8 mouse cellular contexts compared by ENCODE assay signal in the genomic region with DNA sequence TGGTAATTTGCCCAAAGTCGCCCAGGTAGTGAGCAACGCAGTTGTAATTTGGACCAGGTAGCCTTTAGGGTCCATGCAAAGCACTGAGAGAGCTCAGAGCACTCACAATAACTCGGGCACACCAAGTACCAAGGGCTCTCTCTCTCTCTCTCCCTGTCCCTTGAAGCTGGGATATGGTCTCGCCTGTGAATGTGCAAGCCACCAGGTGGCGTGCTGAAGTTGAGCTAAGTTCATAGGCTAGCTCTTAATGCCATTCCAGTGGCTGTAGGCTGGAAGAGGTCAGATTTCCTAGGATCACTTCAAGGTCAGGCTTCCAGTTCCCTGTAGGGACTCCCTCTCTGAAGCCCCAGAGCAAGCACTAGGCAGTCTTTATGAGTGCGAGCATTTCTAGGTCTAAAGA.
DNase-seq lines count a peak whose midpoint lies in the region; ATAC-seq and TF ChIP-seq lines count a peak whose summit lies in the region.

No protein-coding gene starts in this region.

- no peak overlapping the region for H3K27ac ChIP-seq in kidney, embryonic 15.5 days
- no peak overlapping the region for H3K27ac ChIP-seq in liver, adult 2 months (replicated peaks; ENCODE audit: insufficient read depth, low read depth, low read length)
- H3K27ac ChIP-seq in hindbrain, embryonic 13.5 days = no peak overlapping the region

- peaks cover 11% of the 10 kb centered on the region for H3K4me1 ChIP-seq in kidney, embryonic 15.5 days
- no peaks in the 10 kb centered on the region for H3K4me1 ChIP-seq in liver, adult 2 months (ENCODE audit: control insufficient read depth, insufficient read depth, low read length)
- H3K4me1 ChIP-seq in hindbrain, embryonic 13.5 days (replicated peaks) = 0 out of 2 replicates have a peak, but pooled peaks cover 3% of the 10 kb centered on the region

- H3K36me3 ChIP-seq in kidney, embryonic 15.5 days = no peaks in the 10 kb centered on the region
- H3K36me3 ChIP-seq in liver, adult 2 months (ENCODE audit: control insufficient read depth, insufficient read depth, low read length) = no peaks in the 10 kb centered on the region
- H3K36me3 ChIP-seq in hindbrain, embryonic 13.5 days = no peaks in the 10 kb centered on the region

- no peak overlapping the region for H3K4me2 ChIP-seq in kidney, embryonic 15.5 days
- H3K4me2 ChIP-seq in hindbrain, embryonic 13.5 days = no peak overlapping the region

- peak; percentile 80 for TF ChIP-seq CTCF in liver, adult 2 months (IDR thresholded peaks at IDR 0.05; ENCODE audit: low read depth, low read length)

- peak; percentile 61 for DNase-seq in urinary bladder, postnatal 25 days (ENCODE audit: low spot score)
- no peak for DNase-seq in urinary bladder, adult 2 months (ENCODE audit: low spot score)
- DNase-seq in brain, adult 2 months (ENCODE audit: low read depth, low spot score) = peak; percentile 68
- DNase-seq in liver, adult 2 months (ENCODE audit: extremely low read depth, low read depth, low spot score) = peak; percentile 64
- peak; percentile 49 for DNase-seq in right cerebral cortex, postnatal 14 days

- 27% methylated on average over 6 of the region's 6 CpGs for WGBS in kidney, embryonic 15.5 days
- 27% methylated on average over 6 of the region's 6 CpGs for WGBS in liver, adult 2 months
- 29% methylated on average over 6 of the region's 6 CpGs for WGBS in hindbrain, embryonic 13.5 days

- H3K4me3 ChIP-seq in kidney, embryonic 15.5 days (replicated peaks) = no peak overlapping the region
- no peak overlapping the region for H3K4me3 ChIP-seq in liver, adult 2 months (ENCODE audit: insufficient read depth, low read depth, low read length)
- no peak overlapping the region for H3K4me3 ChIP-seq in hindbrain, embryonic 13.5 days

- H3K79me2 ChIP-seq in liver, adult 2 months (ENCODE audit: control insufficient read depth, insufficient read depth, low read length) = no peaks in the 10 kb centered on the region

- peak; percentile 74; the same call in 1 of the 2 replicates for ATAC-seq in frontal cortex, adult (ENCODE audit: low TSS enrichment)
- ATAC-seq in kidney, embryonic 15.5 days (replicated peaks; ENCODE audit: low FRiP score) = 0 out of 2 replicates have a peak, but pooled peaks have one; percentile 22
- no peak for ATAC-seq in hindbrain, embryonic 13.5 days (ENCODE audit: low FRiP score)

- TF ChIP-seq POLR2A in liver, adult 2 months (IDR thresholded peaks at IDR 0.05; ENCODE audit: extremely low read depth, insufficient read depth, low read length) = no peak

- no peaks in the 10 kb centered on the region for H3K27me3 ChIP-seq in kidney, embryonic 15.5 days
- no peaks in the 10 kb centered on the region for H3K27me3 ChIP-seq in liver, adult 2 months (ENCODE audit: control insufficient read depth, insufficient read depth, low read length)
- no peaks in the 10 kb centered on the region for H3K27me3 ChIP-seq in hindbrain, embryonic 13.5 days

- no peaks in the 10 kb centered on the region for H3K9me3 ChIP-seq in kidney, embryonic 15.5 days (replicated peaks)
- no peaks in the 10 kb centered on the region for H3K9me3 ChIP-seq in hindbrain, embryonic 13.5 days

- H3K9ac ChIP-seq in kidney, embryonic 15.5 days = no peak overlapping the region
- no peak overlapping the region for H3K9ac ChIP-seq in liver, adult 2 months (ENCODE audit: low read depth, low read length)
- H3K9ac ChIP-seq in hindbrain, embryonic 13.5 days = no peak overlapping the region
